Mouse (Mus musculus): ENCODE results near the gene Rergl.

GRCm38 (mm10) chr6:139461094-139461493 lies 40.7 kb downstream of the Rergl start:
- TF ChIP-seq CTCF (IDR thresholded peaks at IDR 0.05; ENCODE audit: borderline replicate concordance, insufficient read depth, low read length) (no peak), POLR2A (IDR thresholded peaks at IDR 0.05; ENCODE audit: low read depth, low read length) (no peak)

Data from embryonic fibroblast, embryonic 13.5 days (primary cell).